Mouse (Mus musculus) hindbrain, embryonic 14.5 days (tissue): ENCODE data around the gene Ccdc134. TPM values are rescaled to one million over a fixed set of nuclear protein-coding genes. Genes with fewer than 3 reads are reported as not detected.
A peak's percentile ranks its signal among the peaks of the same experiment; 100 is the strongest.

Experiments used
- ATAC-seq: fragments of 200-750 bp; cut with Nextera tagmentation; 2 replicates; pipeline ENCODE4 v1.8.0; 2017; ENCODE audit warnings: moderate number of reproducible peaks, mild to moderate bottlenecking, moderate TSS enrichment, moderate library complexity; ENCODE audit not compliant: low FRiP score
- DNase-seq: peaks from one replicate; pipeline ENCODE4 v3.0.0-alpha.2; 2015; ENCODE audit warnings: low spot score
- H3K27ac ChIP-seq: fragments of 300-500 bp; sonication (generic); 2 replicates; pipeline ENCODE4 v1.5.1; 2014; ENCODE audit warnings: mild to moderate bottlenecking, moderate library complexity
- H3K27me3 ChIP-seq: fragments of 300-500 bp; sonication (generic); 2 replicates; pipeline ENCODE4 v1.6.1; 2014; ENCODE audit warnings: mild to moderate bottlenecking, low read length, mixed read lengths; ENCODE audit not compliant: control insufficient read depth, insufficient read depth
- H3K36me3 ChIP-seq: fragments of 300-500 bp; sonication (generic); replicated peaks from 2 replicates; pipeline ENCODE4 v1.6.1; 2014; ENCODE audit not compliant: control insufficient read depth, insufficient read depth
- H3K4me1 ChIP-seq: fragments of 300-500 bp; sonication (generic); replicated peaks from 2 replicates; pipeline ENCODE4 v1.6.1; 2014; ENCODE audit warnings: antibody characterized with exemption, low read length, mixed read lengths; ENCODE audit not compliant: control insufficient read depth, insufficient read depth
- H3K4me2 ChIP-seq: fragments of 300-500 bp; sonication (generic); replicated peaks from 2 replicates; pipeline ENCODE4 v1.6.1; 2014; ENCODE audit warnings: mild to moderate bottlenecking, moderate library complexity
- H3K4me3 ChIP-seq: fragments of 300-500 bp; sonication (generic); replicated peaks from 2 replicates; pipeline ENCODE4 v1.5.1; 2014; ENCODE audit warnings: mild to moderate bottlenecking, low read length
- H3K9ac ChIP-seq: fragments of 300-500 bp; sonication (generic); 2 replicates; pipeline ENCODE4 v1.6.1; 2014
- H3K9me3 ChIP-seq: fragments of 300-500 bp; sonication (generic); 2 replicates; pipeline ENCODE4 v1.6.1; 2016; ENCODE audit warnings: low read length; ENCODE audit not compliant: control insufficient read depth
- WGBS: fragments of 180-500 bp; shearing (Covaris S2); extraction: QIAGEN DNeasy Blood & Tissue Kit; methylation state at CpG from one replicate; pipeline ENCODE4 v1.1.7; 2014; 5-methylcytosine and 5-hydroxymethylcytosine counted together
- polyA plus RNA-seq: library from polyadenylated mRNA; unstranded; fragments of >200 nt; fragmentation: Nextera tagmentation; extraction: Ambion mirVana; gene quantifications from 2 replicates; pipeline ENCODE4 v1.2.1, GENCODE M21; 2014

Gene Ccdc134
- polyA plus RNA-seq, 1 experiment from 2014 or later: 13.8 TPM

- ATAC-seq (0 out of 2 replicates have a peak, but pooled peaks have one; percentile 1), DNase-seq (peak; percentile 42)
- H3K36me3 ChIP-seq: peaks cover 4% of the 10 kb centered on the region
- H3K4me3 ChIP-seq: peak overlapping the region; percentile 91
- peaks cover 29% of the 10 kb centered on the region for H3K4me1 ChIP-seq
- WGBS: 15% methylated on average over 11 of the region's 11 CpGs
- peak overlapping the region; percentile 99 for H3K27ac ChIP-seq
- H3K9me3 ChIP-seq: no peaks in the 10 kb centered on the region
- peak overlapping the region; percentile 53 for H3K4me2 ChIP-seq
- H3K27me3 ChIP-seq: no peaks in the 10 kb centered on the region
- peak overlapping the region; percentile 45 for H3K9ac ChIP-seq
Observed at GRCm38 (mm10) chr15:82145851-82146769, 18.4 kb downstream of the Ccdc134 start.

DNA sequence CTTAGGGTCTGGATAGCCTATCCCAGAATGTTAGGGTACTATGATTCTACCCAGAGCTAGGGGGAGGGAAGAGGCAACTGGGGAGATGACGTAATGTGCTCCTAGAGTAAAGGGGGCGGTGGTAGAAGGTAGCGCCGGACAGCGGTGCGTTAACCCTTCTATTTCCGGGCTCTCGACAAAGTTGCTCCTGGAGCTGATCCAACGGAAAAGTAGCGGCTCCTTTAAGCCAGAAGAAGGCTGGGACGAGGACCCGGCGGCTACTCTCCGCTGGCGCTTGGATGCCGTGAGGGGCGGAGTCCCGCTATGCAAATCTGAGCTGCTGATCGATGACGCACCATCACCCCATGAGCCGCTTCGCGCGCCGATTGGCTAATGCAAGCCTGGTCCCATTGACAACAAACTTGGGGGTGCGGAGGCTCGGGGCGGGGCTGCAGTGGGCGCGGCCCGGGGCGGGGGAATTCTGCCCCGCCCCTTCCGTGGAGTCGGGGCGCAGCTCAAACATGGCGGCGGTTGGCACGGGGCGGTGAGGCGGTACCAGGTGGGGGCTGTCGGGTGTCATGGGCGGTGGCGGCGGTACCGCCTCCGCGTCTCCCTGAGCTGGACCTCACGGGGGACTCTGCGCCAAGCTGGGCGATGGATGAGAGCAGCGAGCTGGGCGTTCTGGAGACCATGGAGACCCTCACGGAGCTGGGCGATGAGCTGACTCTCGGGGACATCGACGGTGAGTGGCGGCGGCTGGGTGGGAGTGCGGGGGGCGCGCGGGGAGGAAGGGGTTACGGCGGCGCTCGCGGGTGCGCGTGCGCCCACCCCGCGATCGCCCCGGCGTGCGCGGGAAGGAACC lies 19.3 kb downstream of the Ccdc134 start, which contains the start of gene Srebf2:
Srebf2 (plus strand) TSS at position 412 of the 841 bp plus-strand sequence.
- Histone ChIP-seq H3K4me1 (peaks cover 30% of the 10 kb centered on the region), H3K4me3 (peak within 1 kb of the TSS; percentile 91), H3K36me3 (no peaks in the 10 kb centered on the region), H3K9me3 (no peaks in the 10 kb centered on the region), H3K9ac (peak within 1 kb of the TSS; percentile 83), H3K27me3 (no peaks in the 10 kb centered on the region), H3K27ac (peak within 1 kb of the TSS; percentile 99), H3K4me2 (peak within 1 kb of the TSS; percentile 88)
- peak; percentile 98 for ATAC-seq
- peak; percentile 99 for DNase-seq
- WGBS: under 1% methylated on average over 68 of the region's 79 CpGs

DNA sequence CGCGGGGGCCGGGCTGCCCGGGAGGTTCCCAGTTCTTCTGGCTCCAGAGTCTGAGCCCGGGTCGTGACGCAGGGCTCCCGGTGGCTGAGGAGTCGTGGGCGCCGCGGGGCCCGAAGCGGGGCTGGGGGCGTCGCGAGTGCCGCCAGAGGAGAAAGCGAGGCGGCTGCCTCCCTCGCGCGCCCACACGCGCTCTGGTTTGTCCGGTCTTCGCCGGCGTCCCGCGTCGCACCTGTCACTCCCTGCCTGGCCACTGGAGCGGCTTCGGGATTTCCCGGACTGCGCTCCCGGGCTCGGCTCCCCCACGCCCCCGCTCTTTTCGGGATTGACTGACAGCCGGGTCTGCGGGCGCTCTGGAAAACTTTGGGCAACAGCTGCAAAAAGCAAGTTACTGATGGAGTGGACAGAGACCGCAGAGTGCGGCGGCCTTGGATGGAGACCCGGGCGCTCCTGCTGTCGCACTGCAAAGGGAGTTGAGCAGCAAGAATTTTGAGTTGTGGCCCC lies 19.9 kb downstream of the Ccdc134 start:
- under 1% methylated on average over 44 of the region's 50 CpGs for WGBS
- Histone ChIP-seq H3K4me2 (peak overlapping the region; percentile 88), H3K4me1 (peaks cover 37% of the 10 kb centered on the region), H3K9me3 (no peaks in the 10 kb centered on the region), H3K9ac (peak overlapping the region; percentile 83), H3K27me3 (no peaks in the 10 kb centered on the region), H3K4me3 (peak overlapping the region; percentile 91), H3K36me3 (no peaks in the 10 kb centered on the region), H3K27ac (peak overlapping the region; percentile 99)
- peak; percentile 46 for DNase-seq
- ATAC-seq: peak; percentile 1; the same call in 1 of the 2 replicates

DNA sequence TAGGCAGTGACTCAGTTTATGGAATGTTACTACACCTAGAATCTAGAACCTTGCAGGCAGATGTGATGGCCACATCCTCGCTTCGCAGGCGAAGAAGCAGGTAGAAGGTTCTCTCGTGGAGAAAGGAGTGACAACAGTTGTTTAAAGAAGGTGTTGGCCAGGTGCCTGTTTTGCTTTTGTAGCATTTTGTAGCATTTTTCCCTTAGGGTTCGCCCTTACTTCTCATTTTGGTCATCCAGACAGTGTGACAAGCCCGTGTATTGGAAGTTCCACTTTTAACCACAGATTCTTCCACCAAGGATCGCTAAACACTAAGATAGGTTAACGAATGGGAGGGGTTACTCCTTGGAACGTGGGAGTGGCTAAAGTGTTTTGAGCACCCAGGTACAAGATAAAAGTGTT lies 20.8 kb downstream of the Ccdc134 start:
- no peak for ATAC-seq
- Histone ChIP-seq H3K27me3 (no peaks in the 10 kb centered on the region), H3K36me3 (no peaks in the 10 kb centered on the region), H3K27ac (peak overlapping the region; percentile 99), H3K4me2 (peak overlapping the region; percentile 88), H3K4me1 (peaks cover 42% of the 10 kb centered on the region), H3K4me3 (peak overlapping the region; percentile 91), H3K9me3 (no peaks in the 10 kb centered on the region), H3K9ac (peak overlapping the region; percentile 83)
- no peak for DNase-seq
- 27% methylated on average over 9 of the region's 9 CpGs for WGBS

DNA sequence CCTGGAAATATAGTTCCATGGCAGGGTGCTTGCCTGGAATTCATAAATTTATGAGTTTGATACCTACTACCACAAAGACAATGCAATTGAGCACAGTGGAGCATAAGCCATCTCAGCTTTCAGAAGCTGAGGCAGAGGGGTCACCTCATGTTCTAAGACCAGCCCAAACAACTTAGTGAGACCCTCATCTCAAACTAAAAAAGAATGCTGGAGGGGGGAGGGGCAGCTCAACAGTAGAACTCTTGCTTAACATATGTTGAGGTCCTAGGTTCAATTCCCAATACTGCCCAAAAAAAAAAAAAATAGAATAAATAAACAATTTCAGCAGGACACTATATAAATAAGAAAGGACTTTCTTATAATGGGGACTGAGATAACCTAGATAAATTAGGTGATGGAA lies 22.3 kb downstream of the Ccdc134 start:
- DNase-seq (no peak), ATAC-seq (no peak)
- Histone ChIP-seq H3K9ac (no peak overlapping the region), H3K4me3 (no peak overlapping the region), H3K4me1 (peaks cover 42% of the 10 kb centered on the region), H3K4me2 (peak overlapping the region; percentile 88; the same call in 1 of the 2 replicates), H3K9me3 (no peaks in the 10 kb centered on the region), H3K27me3 (no peaks in the 10 kb centered on the region), H3K27ac (no peak overlapping the region), H3K36me3 (no peaks in the 10 kb centered on the region)

- no peaks in the 10 kb centered on the region for H3K9me3 ChIP-seq
- ATAC-seq (no peak), DNase-seq (no peak)
- H3K4me2 ChIP-seq: no peak overlapping the region
- H3K27ac ChIP-seq: no peak overlapping the region
- H3K4me1 ChIP-seq: peaks cover 34% of the 10 kb centered on the region
- H3K9ac ChIP-seq: no peak overlapping the region
- H3K27me3 ChIP-seq: no peaks in the 10 kb centered on the region
- no peaks in the 10 kb centered on the region for H3K36me3 ChIP-seq
- no peak overlapping the region for H3K4me3 ChIP-seq
- WGBS: 92% methylated on average over 4 of the region's 4 CpGs
Observed at GRCm38 (mm10) chr15:82151176-82151575, 23.5 kb downstream of the Ccdc134 start.

GRCm38 (mm10) chr15:82152022-82152421 lies 24.3 kb downstream of the Ccdc134 start:
- Histone ChIP-seq H3K27ac (no peak overlapping the region), H3K9ac (no peak overlapping the region), H3K4me2 (no peak overlapping the region), H3K4me1 (peaks cover 29% of the 10 kb centered on the region), H3K27me3 (no peaks in the 10 kb centered on the region), H3K9me3 (no peaks in the 10 kb centered on the region), H3K36me3 (no peaks in the 10 kb centered on the region), H3K4me3 (no peak overlapping the region)
- no peak for DNase-seq
- ATAC-seq: no peak
- 89% methylated on average over 12 of the region's 12 CpGs for WGBS

GRCm38 (mm10) chr15:82152435-82152834 lies 24.7 kb downstream of the Ccdc134 start:
- ATAC-seq (no peak), DNase-seq (no peak)
- Histone ChIP-seq H3K9ac (no peak overlapping the region), H3K27ac (no peak overlapping the region), H3K4me1 (peaks cover 29% of the 10 kb centered on the region), H3K27me3 (no peaks in the 10 kb centered on the region), H3K4me3 (no peak overlapping the region), H3K4me2 (no peak overlapping the region), H3K36me3 (no peaks in the 10 kb centered on the region), H3K9me3 (no peaks in the 10 kb centered on the region)
- WGBS: 89% methylated on average over 7 of the region's 7 CpGs

GRCm38 (mm10) chr15:82156298-82156697 lies 28.6 kb downstream of the Ccdc134 start:
- no peaks in the 10 kb centered on the region for H3K27me3 ChIP-seq
- no peaks in the 10 kb centered on the region for H3K9me3 ChIP-seq
- no peak overlapping the region for H3K9ac ChIP-seq
- no peak overlapping the region for H3K4me3 ChIP-seq
- H3K36me3 ChIP-seq: no peaks in the 10 kb centered on the region
- no peak overlapping the region for H3K27ac ChIP-seq
- ATAC-seq (no peak), DNase-seq (no peak)
- 93% methylated on average over 6 of the region's 6 CpGs for WGBS
- peaks cover 44% of the 10 kb centered on the region for H3K4me1 ChIP-seq
- no peak overlapping the region for H3K4me2 ChIP-seq
